Mouse (Mus musculus): ENCODE data around the gene F7. TPM values are rescaled to one million over a fixed set of nuclear protein-coding genes. Genes with fewer than 3 reads are reported as not detected.

The F7 gene
- polyA plus RNA-seq, 1 experiment from 2014 or later, result 11.0 TPM

DNA sequence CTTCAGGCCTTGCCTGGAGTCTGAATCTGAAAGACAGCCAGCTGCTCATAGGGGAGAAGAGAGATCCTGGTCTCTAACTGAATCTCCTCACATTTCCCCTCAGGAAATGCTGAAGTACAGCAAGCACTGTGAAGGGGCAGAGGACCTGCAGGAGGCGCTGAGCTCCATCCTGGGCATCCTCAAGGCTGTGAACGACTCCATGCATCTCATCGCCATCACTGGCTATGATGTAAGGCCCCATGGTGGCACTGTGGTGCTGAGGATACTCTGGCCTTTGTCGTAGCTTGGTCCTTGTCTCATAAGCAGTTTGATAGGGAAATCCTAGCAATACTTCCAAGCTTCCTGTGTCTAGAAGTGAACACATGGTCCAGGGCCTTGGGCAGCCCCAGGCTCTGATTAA, 15.5 kb upstream of the F7 start:
- H3K27ac ChIP-seq (ENCODE audit: low read length), result no peak overlapping the region
- H3K4me2 ChIP-seq (ENCODE audit: low read depth, low read length), result no peak overlapping the region
- 34% methylated on average over 4 of the region's 4 CpGs for WGBS (ENCODE audit: insufficient replicate concordance)
- H3K9me3 ChIP-seq (replicated peaks; ENCODE audit: control insufficient read depth, low read length), result no peaks in the 10 kb centered on the region
- no peaks in the 10 kb centered on the region for H3K27me3 ChIP-seq (ENCODE audit: control insufficient read depth, insufficient read depth, low read depth, low read length)
- H3K9ac ChIP-seq (ENCODE audit: low read depth, low read length), result no peak overlapping the region
- ATAC-seq (ENCODE audit: low read depth), result peak; percentile 65
- H3K4me3 ChIP-seq (ENCODE audit: low read depth, low read length), result no peak overlapping the region
- no peaks in the 10 kb centered on the region for H3K4me1 ChIP-seq (ENCODE audit: control insufficient read depth, low read depth, low read length)
- H3K36me3 ChIP-seq (ENCODE audit: control insufficient read depth, insufficient read depth), result no peaks in the 10 kb centered on the region

DNA sequence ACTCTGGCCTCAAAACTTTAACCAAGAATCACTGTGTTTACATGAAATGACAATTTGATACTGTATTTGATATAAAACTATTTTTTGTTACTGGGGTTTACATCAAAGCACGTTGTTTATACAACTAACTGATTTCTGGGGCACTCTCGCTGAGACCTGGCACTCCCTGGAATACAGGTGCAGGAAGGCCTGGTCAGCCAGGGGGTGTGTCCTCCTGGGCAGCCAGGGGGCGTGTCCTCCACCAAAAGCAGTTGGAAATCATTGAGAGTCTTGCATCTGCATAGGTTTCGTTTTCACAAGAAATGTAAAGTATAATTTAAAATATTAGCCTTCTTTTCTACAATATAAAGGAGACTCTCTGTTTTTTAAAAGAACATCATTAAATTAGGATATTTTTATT, 6.3 kb upstream of the F7 start:
- H3K4me1 ChIP-seq (ENCODE audit: control insufficient read depth, low read depth, low read length), result no peaks in the 10 kb centered on the region
- H3K9ac ChIP-seq (ENCODE audit: low read depth, low read length), result no peak overlapping the region
- H3K27ac ChIP-seq (ENCODE audit: low read length), result no peak overlapping the region
- no peak for ATAC-seq (ENCODE audit: low read depth)
- no peaks in the 10 kb centered on the region for H3K9me3 ChIP-seq (replicated peaks; ENCODE audit: control insufficient read depth, low read length)
- WGBS (ENCODE audit: insufficient replicate concordance), result 38% methylated on average over 4 of the region's 4 CpGs
- H3K27me3 ChIP-seq (ENCODE audit: control insufficient read depth, insufficient read depth, low read depth, low read length), result no peaks in the 10 kb centered on the region
- H3K4me3 ChIP-seq (ENCODE audit: low read depth, low read length), result no peak overlapping the region
- no peak overlapping the region for H3K4me2 ChIP-seq (ENCODE audit: low read depth, low read length)
- H3K36me3 ChIP-seq (ENCODE audit: control insufficient read depth, insufficient read depth), result no peaks in the 10 kb centered on the region

DNA sequence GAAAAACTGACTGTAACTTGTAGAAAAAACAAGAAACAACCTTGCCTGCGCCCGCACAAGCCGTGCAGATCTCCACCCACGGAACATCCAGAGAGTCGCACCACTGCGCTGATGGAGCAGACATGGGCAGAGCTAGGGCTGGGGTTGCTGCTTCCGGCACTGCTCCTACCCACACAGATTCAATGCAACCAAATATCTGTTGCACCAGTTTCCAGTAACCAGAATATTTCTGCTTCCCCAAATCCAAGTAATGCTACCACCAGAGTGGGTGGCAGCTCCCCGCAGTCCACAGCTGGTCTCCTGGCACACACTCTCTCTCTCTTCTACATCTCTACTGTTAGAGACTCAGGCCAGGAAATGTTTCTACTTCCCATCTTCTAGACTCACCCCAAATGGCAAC, 4.0 kb upstream of the F7 start:
- Histone ChIP-seq H3K36me3 (ENCODE audit: control insufficient read depth, insufficient read depth) (no peaks in the 10 kb centered on the region), H3K4me3 (ENCODE audit: low read depth, low read length) (no peak overlapping the region), H3K4me2 (ENCODE audit: low read depth, low read length) (no peak overlapping the region), H3K27ac (ENCODE audit: low read length) (no peak overlapping the region), H3K4me1 (ENCODE audit: control insufficient read depth, low read depth, low read length) (no peaks in the 10 kb centered on the region), H3K27me3 (ENCODE audit: control insufficient read depth, insufficient read depth, low read depth, low read length) (no peaks in the 10 kb centered on the region), H3K9me3 (replicated peaks; ENCODE audit: control insufficient read depth, low read length) (no peaks in the 10 kb centered on the region), H3K9ac (ENCODE audit: low read depth, low read length) (no peak overlapping the region)
- 83% methylated on average over 8 of the region's 8 CpGs for WGBS (ENCODE audit: insufficient replicate concordance)
- ATAC-seq (ENCODE audit: low read depth), result no peak

DNA sequence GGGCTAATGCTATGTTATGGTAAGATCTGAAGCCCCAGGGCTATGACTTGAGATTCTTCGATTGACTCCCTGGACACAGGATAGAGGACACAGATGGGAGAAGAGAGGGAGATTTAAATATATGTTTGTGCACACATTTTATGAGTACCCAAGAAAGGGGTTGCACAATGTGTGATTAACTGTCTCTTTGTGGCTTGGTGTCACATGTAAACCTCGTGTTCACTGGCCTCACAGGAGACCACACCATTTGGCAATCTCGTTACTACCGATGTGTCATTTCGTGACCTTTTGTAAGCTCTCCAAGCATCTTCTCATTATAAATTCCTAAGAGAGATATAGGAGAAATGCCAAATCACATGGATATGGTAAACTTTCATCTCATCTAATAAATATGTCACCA, 1.8 kb downstream of the F7 start:
- ATAC-seq (ENCODE audit: low read depth), result no peak
- H3K36me3 ChIP-seq (ENCODE audit: control insufficient read depth, insufficient read depth), result no peaks in the 10 kb centered on the region
- no peaks in the 10 kb centered on the region; the same call in none of the 2 replicates for H3K4me1 ChIP-seq (ENCODE audit: control insufficient read depth, low read depth, low read length)
- H3K9ac ChIP-seq (ENCODE audit: low read depth, low read length), result no peak overlapping the region
- H3K4me3 ChIP-seq (ENCODE audit: low read depth, low read length), result no peak overlapping the region
- H3K27ac ChIP-seq (ENCODE audit: low read length), result no peak overlapping the region
- H3K4me2 ChIP-seq (ENCODE audit: low read depth, low read length), result no peak overlapping the region
- WGBS (ENCODE audit: insufficient replicate concordance), result 65% methylated on average over 5 of the region's 5 CpGs
- no peaks in the 10 kb centered on the region for H3K27me3 ChIP-seq (ENCODE audit: control insufficient read depth, insufficient read depth, low read depth, low read length)
- H3K9me3 ChIP-seq (replicated peaks; ENCODE audit: control insufficient read depth, low read length), result no peaks in the 10 kb centered on the region

DNA sequence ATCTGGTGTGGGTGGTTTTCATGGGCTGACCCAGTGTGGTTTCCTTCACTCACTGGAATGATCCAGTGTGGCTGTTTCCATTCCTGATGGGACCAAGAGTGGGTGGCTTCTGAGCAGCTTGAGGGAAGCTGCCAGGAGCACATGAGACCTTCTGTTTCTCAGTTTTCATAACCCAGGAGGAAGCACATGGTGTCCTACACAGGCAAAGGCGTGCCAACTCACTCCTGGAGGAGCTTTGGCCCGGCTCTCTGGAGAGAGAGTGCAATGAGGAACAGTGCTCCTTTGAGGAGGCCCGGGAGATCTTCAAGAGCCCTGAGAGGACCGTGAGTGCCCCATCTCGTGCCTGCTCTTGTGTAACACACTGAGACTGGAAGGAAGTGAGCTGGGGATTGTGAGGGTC, 2.6 kb downstream of the F7 start:
- Histone ChIP-seq H3K4me2 (ENCODE audit: low read depth, low read length) (no peak overlapping the region), H3K27ac (ENCODE audit: low read length) (no peak overlapping the region), H3K9ac (ENCODE audit: low read depth, low read length) (no peak overlapping the region), H3K4me1 (ENCODE audit: control insufficient read depth, low read depth, low read length) (no peaks in the 10 kb centered on the region; the same call in none of the 2 replicates), H3K4me3 (ENCODE audit: low read depth, low read length) (no peak overlapping the region), H3K9me3 (replicated peaks; ENCODE audit: control insufficient read depth, low read length) (no peaks in the 10 kb centered on the region), H3K36me3 (ENCODE audit: control insufficient read depth, insufficient read depth) (no peaks in the 10 kb centered on the region), H3K27me3 (ENCODE audit: control insufficient read depth, insufficient read depth, low read depth, low read length) (no peaks in the 10 kb centered on the region)
- WGBS (ENCODE audit: insufficient replicate concordance), result 21% methylated on average over 5 of the region's 5 CpGs
- ATAC-seq (ENCODE audit: low read depth), result no peak

DNA sequence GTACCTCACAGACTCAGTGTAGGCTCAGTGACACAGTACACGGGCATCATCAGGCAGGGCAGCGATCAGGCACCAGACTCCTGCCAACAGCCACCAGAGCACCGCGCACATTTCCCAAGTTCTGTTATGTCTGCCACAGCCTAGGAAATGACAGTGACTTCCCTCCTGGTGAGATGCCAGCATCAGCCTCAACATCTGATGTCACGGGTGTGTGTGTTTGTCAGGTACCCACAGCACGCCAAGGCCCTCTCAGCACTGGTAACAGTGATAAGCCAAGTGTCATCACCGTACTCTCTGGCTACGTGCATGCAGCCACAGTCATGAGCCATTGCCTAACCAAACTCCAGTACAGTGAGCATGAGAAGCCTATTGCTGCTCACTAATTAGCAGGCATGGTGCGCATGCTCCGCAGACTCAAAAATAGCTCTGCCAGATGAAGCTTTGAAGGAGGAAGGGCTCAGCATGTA, 10.5 kb downstream of the F7 start:
- Histone ChIP-seq H3K4me3 (ENCODE audit: low read depth, low read length) (no peak overlapping the region), H3K4me2 (ENCODE audit: low read depth, low read length) (no peak overlapping the region), H3K27me3 (ENCODE audit: control insufficient read depth, insufficient read depth, low read depth, low read length) (no peaks in the 10 kb centered on the region), H3K9me3 (replicated peaks; ENCODE audit: control insufficient read depth, low read length) (no peaks in the 10 kb centered on the region), H3K27ac (ENCODE audit: low read length) (peak overlapping the region; percentile 83), H3K36me3 (ENCODE audit: control insufficient read depth, insufficient read depth) (no peaks in the 10 kb centered on the region), H3K9ac (ENCODE audit: low read depth, low read length) (no peak overlapping the region), H3K4me1 (ENCODE audit: control insufficient read depth, low read depth, low read length) (peaks cover 10% of the 10 kb centered on the region)
- 60% methylated on average over 10 of the region's 10 CpGs for WGBS (ENCODE audit: insufficient replicate concordance)
- no peak for ATAC-seq (ENCODE audit: low read depth)

DNA sequence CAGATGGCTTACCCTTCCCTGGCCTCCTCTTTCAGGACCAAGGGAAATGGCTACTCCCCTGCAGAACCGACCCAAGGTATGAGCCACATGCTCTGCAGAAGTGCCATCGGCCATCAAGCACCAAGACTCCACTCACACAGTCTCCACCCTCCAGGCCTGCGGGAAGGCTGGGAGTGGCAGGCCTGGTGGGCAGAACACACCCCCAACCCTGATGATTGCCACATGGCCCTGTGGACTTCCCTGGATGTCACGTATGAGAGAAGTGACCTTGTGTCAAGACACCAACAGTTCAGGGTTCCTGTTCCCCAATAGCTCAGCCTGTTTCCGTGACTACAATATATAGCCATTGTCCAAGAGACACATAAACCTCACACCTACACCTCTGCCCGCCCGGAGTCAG, 11.2 kb downstream of the F7 start, which contains the start of gene F10:
F10 (plus strand) TSS at position 294 of the 400 bp plus-strand sequence.
- Histone ChIP-seq H3K27me3 (ENCODE audit: control insufficient read depth, insufficient read depth, low read depth, low read length) (no peaks in the 10 kb centered on the region), H3K9ac (ENCODE audit: low read depth, low read length) (peak within 1 kb of the TSS; percentile 61), H3K36me3 (ENCODE audit: control insufficient read depth, insufficient read depth) (no peaks in the 10 kb centered on the region), H3K27ac (ENCODE audit: low read length) (peak within 1 kb of the TSS; percentile 83), H3K4me2 (ENCODE audit: low read depth, low read length) (peak within 1 kb of the TSS; percentile 17), H3K4me1 (ENCODE audit: control insufficient read depth, low read depth, low read length) (peaks cover 10% of the 10 kb centered on the region; the same call in 1 of the 2 replicates), H3K9me3 (replicated peaks; ENCODE audit: control insufficient read depth, low read length) (no peaks in the 10 kb centered on the region), H3K4me3 (ENCODE audit: low read depth, low read length) (peak within 1 kb of the TSS; percentile 43)
- ATAC-seq (ENCODE audit: low read depth), result peak; percentile 73
- 40% methylated on average over 7 of the region's 7 CpGs for WGBS (ENCODE audit: insufficient replicate concordance)

DNA sequence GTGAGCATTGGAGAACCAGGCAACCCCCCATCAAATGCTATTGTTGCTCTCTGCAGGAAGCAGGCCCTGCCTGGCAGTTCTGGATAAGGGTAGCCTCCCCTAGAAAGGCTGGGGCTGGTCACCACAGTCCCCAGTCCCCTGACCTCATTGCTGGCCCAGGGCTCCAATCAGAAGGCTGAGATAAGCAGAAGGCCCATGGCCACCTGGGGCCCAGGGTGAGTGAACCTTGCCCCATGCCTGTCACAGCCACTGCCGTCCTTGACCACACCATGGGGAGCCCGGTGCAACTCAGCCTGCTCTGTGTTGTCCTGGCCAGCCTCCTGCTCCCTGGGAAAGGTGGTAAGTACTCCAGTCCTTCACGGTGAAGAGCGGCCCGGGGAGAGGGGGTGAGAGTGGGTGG, 11.7 kb downstream of the F7 start:
- ATAC-seq (ENCODE audit: low read depth), result peak; percentile 91
- Histone ChIP-seq H3K36me3 (ENCODE audit: control insufficient read depth, insufficient read depth) (no peaks in the 10 kb centered on the region), H3K9me3 (replicated peaks; ENCODE audit: control insufficient read depth, low read length) (no peaks in the 10 kb centered on the region), H3K9ac (ENCODE audit: low read depth, low read length) (no peak overlapping the region; the same call in 1 of the 2 replicates), H3K4me3 (ENCODE audit: low read depth, low read length) (peak overlapping the region; percentile 43), H3K27ac (ENCODE audit: low read length) (peak overlapping the region; percentile 83), H3K4me1 (ENCODE audit: control insufficient read depth, low read depth, low read length) (peaks cover 10% of the 10 kb centered on the region; the same call in 1 of the 2 replicates), H3K27me3 (ENCODE audit: control insufficient read depth, insufficient read depth, low read depth, low read length) (no peaks in the 10 kb centered on the region), H3K4me2 (ENCODE audit: low read depth, low read length) (peak overlapping the region; percentile 17)
- WGBS (ENCODE audit: insufficient replicate concordance), result 33% methylated on average over 5 of the region's 5 CpGs

DNA sequence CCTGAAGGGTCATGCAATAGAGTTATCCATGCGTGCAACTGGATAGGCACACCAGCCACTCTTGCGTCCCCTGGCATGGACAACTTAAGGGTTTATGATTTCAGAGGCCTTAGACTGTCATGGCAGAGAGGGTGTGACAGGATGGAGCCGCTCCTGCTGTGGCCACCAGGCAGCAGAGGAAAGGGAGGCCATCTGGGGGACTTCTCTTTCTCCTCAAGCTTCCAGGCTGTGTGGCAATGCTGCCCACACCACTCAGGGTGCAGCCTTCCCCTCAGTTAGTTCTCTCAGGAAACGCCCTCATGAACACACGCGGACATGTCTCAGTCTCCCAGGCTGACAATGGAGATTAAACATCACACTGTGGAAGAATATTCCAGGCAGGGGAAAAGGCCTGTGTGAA, 13.2 kb downstream of the F7 start:
- ATAC-seq (ENCODE audit: low read depth), result no peak
- peak overlapping the region; percentile 43; the same call in 1 of the 2 replicates for H3K4me3 ChIP-seq (ENCODE audit: low read depth, low read length)
- peaks cover 10% of the 10 kb centered on the region; the same call in 1 of the 2 replicates for H3K4me1 ChIP-seq (ENCODE audit: control insufficient read depth, low read depth, low read length)
- no peaks in the 10 kb centered on the region for H3K36me3 ChIP-seq (ENCODE audit: control insufficient read depth, insufficient read depth)
- no peak overlapping the region for H3K9ac ChIP-seq (ENCODE audit: low read depth, low read length)
- H3K27me3 ChIP-seq (ENCODE audit: control insufficient read depth, insufficient read depth, low read depth, low read length), result no peaks in the 10 kb centered on the region
- peak overlapping the region; percentile 15; the same call in 1 of the 2 replicates for H3K27ac ChIP-seq (ENCODE audit: low read length)
- H3K9me3 ChIP-seq (replicated peaks; ENCODE audit: control insufficient read depth, low read length), result no peaks in the 10 kb centered on the region
- 50% methylated on average over 6 of the region's 6 CpGs for WGBS (ENCODE audit: insufficient replicate concordance)
- H3K4me2 ChIP-seq (ENCODE audit: low read depth, low read length), result peak overlapping the region; percentile 17
